Mouse (Mus musculus): Measurements from ENCODE around the gene Whrn. TPM values are rescaled to one million over a fixed set of nuclear protein-coding genes. Genes with fewer than 3 reads are reported as not detected.

Gene Whrn
- total RNA-seq, 1 experiment from 2014 or later, result 43.9 TPM

- no peak for DNase-seq
Measured at GRCm38 (mm10) chr4:63493351-63494121, 2.3 kb downstream of the Whrn start.

GRCm38 (mm10) chr4:63491521-63491920 is 4.3 kb downstream of the Whrn start:
- peak; percentile 31 for DNase-seq

- no peak for DNase-seq
Measured at GRCm38 (mm10) chr4:63490146-63490545, 5.6 kb downstream of the Whrn start.

- DNase-seq, result no peak
Measured at GRCm38 (mm10) chr4:63489676-63490075, 6.1 kb downstream of the Whrn start.

GRCm38 (mm10) chr4:63487916-63488315 is 7.9 kb downstream of the Whrn start:
- DNase-seq, result no peak

- DNase-seq, result no peak
Measured at GRCm38 (mm10) chr4:63487256-63487655, 8.5 kb downstream of the Whrn start.

- peak; percentile 26 for DNase-seq
Measured at GRCm38 (mm10) chr4:63486523-63486922, 9.3 kb downstream of the Whrn start.

GRCm38 (mm10) chr4:63483741-63484140 is 12.1 kb downstream of the Whrn start:
- no peak for DNase-seq

GRCm38 (mm10) chr4:63480845-63481167 is 15.0 kb downstream of the Whrn start:
- DNase-seq, result no peak

- peak; percentile 46 for DNase-seq
Measured at GRCm38 (mm10) chr4:63480098-63480844, 15.5 kb downstream of the Whrn start.

GRCm38 (mm10) chr4:63478036-63478435 is 17.8 kb downstream of the Whrn start:
- no peak for DNase-seq

- no peak for DNase-seq
Measured at GRCm38 (mm10) chr4:63476891-63477290, 18.9 kb downstream of the Whrn start.

- no peak for DNase-seq
Measured at GRCm38 (mm10) chr4:63475208-63475607, 20.6 kb downstream of the Whrn start.

- no peak for DNase-seq
Measured at GRCm38 (mm10) chr4:63474439-63474838, 21.4 kb downstream of the Whrn start.

GRCm38 (mm10) chr4:63467338-63467737 is 28.5 kb downstream of the Whrn start:
- no peak for DNase-seq

GRCm38 (mm10) chr4:63466192-63466591 is 29.6 kb downstream of the Whrn start:
- no peak for DNase-seq

- peak; percentile 70 for DNase-seq
Measured at GRCm38 (mm10) chr4:63460876-63461525, 34.8 kb downstream of the Whrn start.

GRCm38 (mm10) chr4:63459141-63459789 is 36.5 kb downstream of the Whrn start:
- DNase-seq, result no peak

GRCm38 (mm10) chr4:63456547-63456946 is 39.2 kb downstream of the Whrn start:
- no peak for DNase-seq

GRCm38 (mm10) chr4:63453939-63454513 is 41.8 kb downstream of the Whrn start:
- no peak for DNase-seq

GRCm38 (mm10) chr4:63452555-63452954 is 43.2 kb downstream of the Whrn start:
- DNase-seq, result no peak

- DNase-seq, result no peak
Measured at GRCm38 (mm10) chr4:63450551-63450950, 45.2 kb downstream of the Whrn start.
